Mouse (Mus musculus): ENCODE measurements around the gene March9.
"Not testable (repeated sequence)": the region's sequence is repeated elsewhere in the genome, so short reads cannot be mapped to it uniquely, and the experiment has no call there.

Gene March9

DNA sequence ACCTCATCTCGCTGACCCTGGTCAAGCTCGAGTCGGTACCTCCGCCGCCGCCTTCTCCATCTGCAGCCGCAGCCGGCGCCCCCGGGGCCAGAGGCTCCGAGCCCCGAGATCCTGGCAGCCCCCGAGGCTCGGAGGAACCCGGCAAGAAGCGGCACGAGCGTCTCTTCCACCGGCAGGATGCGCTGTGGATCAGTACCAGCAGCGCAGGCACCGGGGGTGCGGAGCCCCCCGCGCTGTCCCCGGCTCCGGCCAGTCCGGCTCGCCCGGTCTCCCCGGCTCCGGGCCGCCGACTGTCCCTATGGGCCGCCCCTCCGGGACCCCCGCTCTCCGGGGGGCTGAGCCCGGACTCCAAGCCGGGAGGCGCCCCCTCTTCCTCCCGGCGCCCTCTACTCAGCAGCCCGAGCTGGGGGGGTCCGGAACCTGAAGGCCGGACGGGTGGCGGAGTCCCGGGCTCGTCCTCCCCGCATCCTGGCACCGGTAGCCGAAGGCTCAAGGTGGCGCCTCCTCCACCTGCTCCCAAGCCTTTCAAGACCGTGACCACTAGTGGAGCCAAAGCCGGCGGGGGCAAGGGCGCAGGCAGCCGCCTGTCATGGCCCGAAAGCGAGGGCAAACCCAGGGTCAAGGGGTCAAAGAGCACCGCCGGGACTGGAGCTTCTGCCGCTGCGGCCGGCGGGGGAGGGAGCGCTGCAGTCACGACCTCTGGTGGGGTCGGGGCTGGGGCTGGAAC, 19.8 kb upstream of the March9 start:
- DNase-seq (ENCODE audit: extremely low read depth, low read depth, low spot score), result no peak

DNA sequence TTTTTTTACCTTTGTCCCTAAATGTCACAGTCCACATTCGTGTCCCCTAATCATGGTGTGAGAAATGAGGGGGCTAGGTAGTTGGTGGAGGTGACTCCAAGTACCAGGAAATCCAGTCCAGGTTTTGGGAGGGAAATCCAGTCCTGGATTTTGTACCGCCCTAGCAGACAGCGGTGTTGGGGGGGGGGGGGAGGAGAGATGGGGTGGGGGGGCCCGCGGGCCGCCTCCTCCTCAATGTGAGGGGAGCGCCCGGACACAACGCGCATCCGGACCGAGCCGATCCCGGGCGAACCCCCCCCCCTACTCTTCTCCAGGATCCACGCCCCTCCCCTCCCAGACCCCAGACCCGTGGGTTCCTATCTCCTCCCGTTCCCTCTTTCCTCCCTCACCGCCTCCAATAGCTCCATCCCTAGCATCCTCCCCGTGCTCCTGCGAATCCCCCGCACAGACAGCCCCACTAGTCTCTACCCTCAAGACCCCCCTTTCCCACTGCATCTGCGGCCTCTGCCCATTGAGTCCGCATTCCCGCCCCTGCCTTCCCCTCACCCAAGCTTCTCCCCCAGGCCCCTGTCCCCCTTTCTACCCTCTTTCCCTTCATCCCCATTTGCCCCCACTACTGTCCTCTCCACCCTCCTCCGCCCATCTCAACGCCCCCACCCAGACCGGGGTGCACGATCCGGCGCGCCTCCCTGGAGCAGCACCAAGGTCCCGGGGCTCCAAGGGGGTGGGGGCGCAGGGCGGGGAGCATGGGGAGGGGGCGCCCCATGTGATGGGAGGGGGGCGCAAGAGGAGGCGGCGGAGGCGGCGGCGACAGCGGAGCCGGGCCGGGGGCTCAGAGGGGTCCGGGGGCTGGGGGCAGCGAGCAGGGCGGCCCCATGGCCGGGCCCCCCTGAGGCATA, 18.9 kb upstream of the March9 start:
- no peak for DNase-seq (ENCODE audit: extremely low read depth, low read depth, low spot score)

DNA sequence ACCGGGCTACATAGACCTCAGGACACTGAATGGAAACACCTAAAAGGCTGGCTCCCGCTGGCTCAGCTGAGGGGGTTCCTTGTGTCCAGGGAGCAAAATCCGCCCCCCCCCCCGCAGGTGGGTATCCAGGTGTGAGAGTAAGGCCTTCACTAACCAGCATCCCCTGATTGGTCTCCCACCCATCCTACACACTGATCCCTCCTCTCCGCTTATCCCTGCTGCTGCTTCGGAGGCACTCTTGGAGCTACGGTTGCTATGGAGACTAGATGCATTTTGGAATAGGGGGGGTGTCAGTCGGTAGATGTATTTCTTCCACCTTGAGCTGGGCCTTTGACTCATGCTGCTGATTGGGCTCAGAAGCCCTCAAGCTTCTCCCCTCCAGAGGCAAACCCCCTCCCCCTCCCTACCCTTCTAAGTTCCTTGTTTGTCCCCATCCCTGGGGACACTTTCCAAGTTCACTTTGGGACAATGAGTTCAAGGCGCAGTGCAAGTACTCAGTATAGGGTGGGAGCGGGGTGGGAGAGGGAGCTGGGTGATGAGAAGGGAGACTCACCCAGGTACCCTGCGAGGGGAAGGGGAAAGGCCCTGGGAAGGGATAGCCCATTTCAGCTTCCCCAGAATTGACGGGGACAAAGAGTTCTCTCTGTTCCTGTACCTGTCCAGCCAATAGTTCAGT, 18.2 kb upstream of the March9 start:
- DNase-seq (ENCODE audit: extremely low read depth, low read depth, low spot score), result no peak

DNA sequence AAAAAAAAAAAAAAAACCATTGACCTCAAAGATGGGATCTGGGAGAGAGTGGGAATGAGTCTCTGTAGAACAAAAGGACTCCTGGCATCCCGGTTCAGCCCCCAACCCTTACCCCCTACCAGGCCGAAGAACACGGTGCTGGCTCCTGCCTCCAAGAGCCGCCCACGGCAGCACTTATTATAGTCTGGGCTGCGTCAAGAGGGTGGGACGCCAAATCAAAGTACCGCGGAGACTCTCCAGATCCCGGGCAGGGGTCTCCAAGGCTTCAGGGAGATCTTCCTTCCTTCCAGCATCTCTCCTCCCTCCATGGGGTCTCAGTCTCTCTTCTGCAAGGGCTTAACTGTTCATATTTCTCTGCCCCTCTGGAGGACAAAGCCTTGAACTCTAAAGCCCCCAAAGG, 17.5 kb upstream of the March9 start:
- DNase-seq (ENCODE audit: extremely low read depth, low read depth, low spot score), result no peak

DNA sequence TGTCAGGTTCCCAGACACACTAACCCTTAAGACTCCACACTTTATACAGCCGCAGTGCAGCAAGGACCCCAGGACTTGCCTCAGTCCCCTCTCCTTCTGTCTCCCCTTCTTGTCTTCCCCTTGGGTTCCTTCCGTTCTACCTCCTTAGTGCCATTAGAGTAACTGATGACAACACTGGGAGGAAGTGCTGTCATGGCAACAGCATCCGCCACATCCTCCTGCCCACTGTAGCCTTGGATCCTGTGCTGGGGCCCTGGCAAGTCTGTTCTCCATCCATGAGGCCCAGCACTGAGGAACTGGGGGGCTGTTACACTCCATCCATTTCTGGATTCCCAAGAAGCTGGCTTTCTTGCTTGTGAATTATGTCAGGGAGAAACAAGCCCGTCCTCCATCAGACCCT, 16.1 kb upstream of the March9 start:
- no peak for DNase-seq (ENCODE audit: extremely low read depth, low read depth, low spot score)

DNA sequence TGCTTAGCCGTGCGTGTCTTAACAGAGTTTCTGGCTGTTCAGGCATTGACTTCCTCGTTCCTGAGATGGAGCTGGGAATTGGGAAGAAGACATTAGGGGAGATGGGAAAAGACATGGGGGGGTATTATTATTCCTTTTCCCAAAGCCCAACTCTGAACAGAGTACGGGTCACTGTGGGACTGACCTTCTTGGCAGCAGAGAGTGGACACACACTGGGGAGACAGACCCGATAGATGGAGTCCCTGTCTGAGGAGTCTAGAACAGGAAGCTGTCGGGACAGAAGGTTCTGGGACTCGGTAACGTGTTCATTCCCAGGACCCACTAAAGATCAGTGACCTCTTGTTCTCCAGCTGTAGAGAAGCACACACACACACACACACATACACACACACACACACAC, 15.7 kb upstream of the March9 start:
- DNase-seq (ENCODE audit: extremely low read depth, low read depth, low spot score), result no peak

DNA sequence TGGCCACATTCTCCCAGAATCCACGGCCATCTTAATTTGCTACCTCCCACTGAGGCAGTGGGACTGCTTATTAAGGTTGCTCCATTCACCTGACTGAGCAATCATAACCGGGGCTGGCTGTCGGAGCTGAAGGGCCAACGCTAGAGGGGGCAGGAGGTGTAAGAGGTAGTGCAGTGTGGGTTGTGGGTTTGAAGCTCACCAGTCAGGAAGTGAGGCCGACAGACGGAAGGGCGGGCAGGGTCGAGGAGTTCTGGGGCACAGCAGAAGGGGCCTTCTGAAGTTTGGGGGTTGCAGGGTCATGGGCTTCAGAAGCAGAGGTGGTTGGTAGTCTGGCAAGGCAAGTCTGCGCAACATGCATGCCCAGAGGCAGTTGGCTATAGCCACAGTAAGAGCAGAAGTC, 15.1 kb upstream of the March9 start, which contains the start of gene Agap2:
Gene Agap2, plus strand, starts transcription at position 205 of the 400 bp plus-strand sequence.
- no peak for DNase-seq (ENCODE audit: extremely low read depth, low read depth, low spot score)

DNA sequence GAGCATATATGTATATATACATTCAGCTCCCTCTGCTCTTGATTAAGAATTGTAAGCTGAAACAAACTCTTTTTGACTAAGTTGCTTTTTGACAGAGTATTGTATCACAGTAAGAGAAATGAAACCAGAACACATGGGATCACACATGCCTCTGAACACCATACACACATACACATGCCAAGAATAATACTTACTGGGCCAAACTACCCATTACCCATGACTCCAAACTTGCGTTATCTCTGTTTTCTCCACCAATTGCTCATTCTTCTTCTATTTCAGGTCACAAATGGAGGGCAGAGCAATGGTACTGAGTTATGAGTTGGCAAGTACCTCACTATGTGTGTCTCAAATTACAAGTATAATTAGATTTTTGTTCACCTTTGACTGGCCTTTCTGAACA, 14.0 kb upstream of the March9 start:
- DNase-seq (ENCODE audit: extremely low read depth, low read depth, low spot score), result no peak

DNA sequence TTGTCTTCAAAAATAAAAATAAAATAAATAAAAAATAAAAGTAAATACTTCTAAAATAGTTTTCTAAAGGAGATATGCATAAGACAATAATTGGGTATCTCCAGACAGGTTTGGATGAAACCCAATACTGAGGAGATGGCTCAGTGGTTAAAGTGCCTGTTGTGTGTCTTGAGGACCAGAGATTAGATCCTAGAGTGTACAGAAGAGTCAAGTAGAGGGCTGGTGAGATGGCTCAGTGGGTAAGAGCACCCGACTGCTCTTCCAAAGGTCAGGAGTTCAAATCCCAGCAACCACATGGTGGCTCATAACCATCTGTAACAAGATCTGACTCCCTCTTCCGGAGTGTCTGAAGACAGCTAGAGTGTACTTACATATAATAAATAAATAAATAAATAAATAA, 13.0 kb upstream of the March9 start:
- not testable (repeated sequence) for DNase-seq (ENCODE audit: extremely low read depth, low read depth, low spot score)

GRCm38 (mm10) chr10:127072270-127072669, 12.3 kb upstream of the March9 start:
- not testable (repeated sequence) for DNase-seq (ENCODE audit: extremely low read depth, low read depth, low spot score)

DNA sequence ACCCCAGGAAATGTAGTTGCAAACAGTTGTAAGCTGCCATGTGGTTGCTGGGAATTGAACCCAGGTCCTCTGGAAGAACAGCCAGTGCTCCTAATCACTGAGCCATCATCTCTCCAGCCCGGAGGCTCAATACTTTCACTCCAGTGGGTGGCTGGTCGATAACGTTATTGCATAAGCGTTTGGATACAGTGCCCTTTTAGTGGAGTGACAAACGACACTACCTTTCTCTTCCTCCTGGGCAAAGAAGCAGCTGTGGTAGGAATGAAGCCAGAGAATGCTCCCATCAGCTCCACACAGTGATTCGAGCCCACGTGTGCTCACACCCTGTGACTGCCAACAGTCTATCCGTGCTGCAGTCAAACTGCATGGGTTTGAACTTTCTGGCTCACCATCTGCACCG, 11.2 kb upstream of the March9 start:
- DNase-seq (ENCODE audit: extremely low read depth, low read depth, low spot score), result no peak

DNA sequence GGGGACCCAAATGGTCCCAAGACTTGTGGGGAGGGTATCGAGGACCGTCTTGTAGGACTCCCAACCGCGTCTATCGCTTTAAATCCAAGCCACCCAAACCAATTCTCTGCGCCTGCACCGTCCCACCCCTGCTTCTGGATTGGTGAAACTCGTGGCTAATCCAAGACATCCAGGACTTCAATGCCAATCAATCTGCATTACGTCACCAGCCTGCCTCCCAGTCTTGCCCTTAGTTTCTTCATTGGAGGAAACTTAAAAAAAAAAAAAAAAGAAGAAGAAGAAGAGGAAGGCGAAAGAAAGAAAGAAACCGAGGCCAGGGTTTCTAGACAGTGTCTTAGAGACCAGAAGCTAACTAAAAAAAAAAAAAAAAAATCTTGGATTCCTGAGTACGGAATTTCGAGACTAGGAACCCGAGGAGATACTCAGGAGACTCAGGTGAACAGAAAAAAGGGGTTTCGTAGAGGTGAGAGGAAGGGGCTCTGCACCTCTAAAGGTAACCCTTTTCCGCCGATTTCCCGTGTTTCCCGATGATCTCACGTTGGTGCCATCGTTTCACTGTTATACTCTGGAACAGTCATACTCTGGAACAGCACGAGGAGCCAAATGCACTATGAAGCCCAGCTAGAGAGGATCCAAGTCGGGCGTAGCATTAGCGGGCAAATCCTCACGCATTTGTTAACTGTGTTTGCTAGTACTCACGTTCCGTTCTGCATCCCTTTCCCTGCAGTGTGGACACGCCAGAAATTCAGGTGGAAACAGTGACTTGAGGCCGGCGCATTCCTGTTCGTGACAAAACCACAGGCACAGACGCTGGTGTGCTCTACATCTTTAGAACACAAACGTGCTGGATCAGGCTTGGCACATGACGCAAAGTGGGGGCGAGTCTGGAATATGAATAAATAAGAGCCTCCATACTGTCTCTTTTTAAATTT, 10.5 kb upstream of the March9 start, which contains the start of gene Tspan31:
Gene Tspan31, minus strand, starts transcription at position 75 of the 932 bp plus-strand sequence.
- DNase-seq (ENCODE audit: extremely low read depth, low read depth, low spot score), result peak; percentile 92

- no peak for DNase-seq (ENCODE audit: extremely low read depth, low read depth, low spot score)
Measured at GRCm38 (mm10) chr10:127069281-127070189, 9.6 kb upstream of the March9 start.

- no peak for DNase-seq (ENCODE audit: extremely low read depth, low read depth, low spot score)
Measured at GRCm38 (mm10) chr10:127068360-127069038, 8.5 kb upstream of the March9 start.

GRCm38 (mm10) chr10:127066519-127067018, 6.6 kb upstream of the March9 start:
- DNase-seq (ENCODE audit: extremely low read depth, low read depth, low spot score), result no peak

GRCm38 (mm10) chr10:127065981-127066380, 6.0 kb upstream of the March9 start:
- DNase-seq (ENCODE audit: extremely low read depth, low read depth, low spot score), result no peak

DNA sequence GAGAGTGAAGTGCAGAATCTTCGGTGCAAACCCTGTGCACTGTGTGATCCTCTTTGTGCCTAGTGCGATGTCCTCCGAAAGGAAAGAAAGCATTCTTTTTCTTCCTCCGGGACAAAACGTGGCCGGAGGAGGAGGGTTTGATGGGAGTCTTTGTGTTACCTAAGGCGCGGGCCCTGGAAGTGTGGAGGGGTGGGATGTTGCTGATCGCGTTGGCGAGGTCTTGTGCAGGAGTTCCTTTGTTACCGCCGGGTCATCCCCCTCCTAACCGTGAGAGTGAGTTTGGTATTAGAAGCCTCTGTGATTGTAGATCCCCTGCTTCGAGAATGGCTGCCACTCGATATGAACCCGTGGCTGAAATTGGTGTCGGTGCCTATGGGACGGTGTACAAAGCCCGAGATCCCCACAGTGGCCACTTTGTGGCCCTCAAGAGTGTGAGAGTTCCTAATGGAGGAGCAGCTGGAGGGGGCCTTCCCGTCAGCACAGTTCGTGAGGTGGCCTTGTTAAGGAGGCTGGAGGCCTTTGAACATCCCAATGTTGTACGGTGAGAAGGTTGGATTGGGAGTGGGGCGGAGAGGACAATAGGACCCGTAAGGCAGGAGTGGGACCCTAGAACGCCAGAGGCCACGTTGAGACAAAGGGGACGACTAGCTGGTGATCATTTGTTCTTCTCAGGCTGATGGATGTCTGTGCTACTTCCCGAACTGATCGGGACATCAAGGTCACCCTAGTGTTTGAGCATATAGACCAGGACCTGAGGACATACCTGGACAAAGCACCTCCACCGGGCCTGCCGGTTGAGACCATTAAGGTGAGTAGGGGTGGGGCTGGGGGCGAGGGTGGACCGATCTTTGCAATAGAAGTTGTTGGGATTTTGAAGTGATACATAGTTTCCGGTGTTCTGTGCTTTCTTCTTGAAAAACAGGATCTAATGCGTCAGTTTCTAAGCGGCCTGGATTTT, 4.2 kb upstream of the March9 start:
- DNase-seq (ENCODE audit: extremely low read depth, low read depth, low spot score), result no peak
